Mouse (Mus musculus) spleen, adult 2 months (tissue): ENCODE measurements around the gene Wdr74.

ENCODE experiments used
- CTCF ChIP-seq: fragments of 200-500 bp; IDR thresholded peaks from 2 replicates; pipeline ENCODE4 v1.5.1; 2011; ENCODE audit warnings: mild to moderate bottlenecking, inconsistent platforms; ENCODE audit not compliant: insufficient read depth, insufficient read length, insufficient replicate concordance; ENCODE audit errors: extremely low read depth
- POLR2A ChIP-seq: fragments of 200-500 bp; IDR thresholded peaks from 2 replicates; pipeline ENCODE4 v1.6.1; 2011; ENCODE audit warnings: low read depth, low read length, inconsistent platforms

- TF ChIP-seq CTCF: no peak
- TF ChIP-seq POLR2A: no peak
Measured at GRCm38 (mm10) chr19:8742176-8742575, 6.5 kb downstream of the Wdr74 start.
